Mouse (Mus musculus) heart, postnatal 0 days (tissue): ENCODE results near the gene Gm21119. TPM values are rescaled to one million over a fixed set of nuclear protein-coding genes. Genes with fewer than 3 reads are reported as not detected.
"Not testable (repeated sequence)": the region's sequence is repeated elsewhere in the genome, so short reads cannot be mapped to it uniquely, and the experiment has no call there.

Source experiments
- ATAC-seq: fragments of 200-750 bp; cut with Nextera tagmentation; 2 replicates; pipeline ENCODE4 v1.8.0; 2017; ENCODE audit warnings: low read depth, moderate number of reproducible peaks, moderate library complexity; ENCODE audit not compliant: insufficient read depth
- DNase-seq: peaks from one replicate; pipeline ENCODE4 v3.0.0-alpha.2; 2016; ENCODE audit warnings: low spot score
- H3K27ac ChIP-seq: fragments of 300-500 bp; sonication (generic); 2 replicates; pipeline ENCODE4 v1.5.1; 2014; ENCODE audit warnings: low read depth, mild to moderate bottlenecking
- H3K27me3 ChIP-seq: fragments of 300-500 bp; sonication (generic); 2 replicates; pipeline ENCODE4 v1.6.1; 2014; ENCODE audit warnings: low read length, mixed read lengths; ENCODE audit not compliant: control insufficient read depth, insufficient read depth
- H3K36me3 ChIP-seq: fragments of 300-500 bp; sonication (generic); replicated peaks from 2 replicates; pipeline ENCODE4 v1.6.1; 2014; ENCODE audit warnings: low read length, mixed read lengths; ENCODE audit not compliant: control insufficient read depth, insufficient read depth
- H3K4me1 ChIP-seq: fragments of 300-500 bp; sonication (generic); 2 replicates; pipeline ENCODE4 v1.6.1; 2014; ENCODE audit warnings: antibody characterized with exemption; ENCODE audit not compliant: control insufficient read depth, insufficient read depth
- H3K4me2 ChIP-seq: fragments of 300-500 bp; sonication (generic); 2 replicates; pipeline ENCODE4 v1.6.1; 2014; ENCODE audit warnings: low read depth, mild to moderate bottlenecking, low read length, moderate library complexity
- H3K4me3 ChIP-seq: fragments of 300-500 bp; sonication (generic); 2 replicates; pipeline ENCODE4 v1.5.1; 2014; ENCODE audit warnings: low read depth, low read length
- H3K9ac ChIP-seq: fragments of 300-500 bp; sonication (generic); replicated peaks from 2 replicates; pipeline ENCODE4 v1.6.1; 2014; ENCODE audit warnings: low read depth, low read length, mixed read lengths
- H3K9me3 ChIP-seq: fragments of 300-500 bp; sonication (generic); replicated peaks from 2 replicates; pipeline ENCODE4 v1.6.1; 2016; ENCODE audit warnings: low read length; ENCODE audit not compliant: control insufficient read depth
- WGBS: fragments of 180-500 bp; shearing (Covaris S2); extraction: QIAGEN DNeasy Blood & Tissue Kit; methylation state at CpG from one replicate; pipeline ENCODE4 v1.1.7; 2014; 5-methylcytosine and 5-hydroxymethylcytosine counted together
- polyA plus RNA-seq: library from polyadenylated mRNA; unstranded; fragments of >200 nt; fragmentation: Nextera tagmentation; extraction: Ambion mirVana; gene quantifications from 2 replicates; pipeline ENCODE4 v1.2.1, GENCODE M21; 2015
- total RNA-seq: library from RNA; depleted of rRNA; stranded (reverse); fragments of >200 nt; gene quantifications from 2 replicates; pipeline ENCODE4 v1.2.3, GENCODE M21; 2014; ENCODE audit warnings: low replicate concordance

Gm21119 gene
- total and polyA plus RNA-seq, 2 experiments from 2014 or later = 0.34 TPM; not detected in 1

DNA sequence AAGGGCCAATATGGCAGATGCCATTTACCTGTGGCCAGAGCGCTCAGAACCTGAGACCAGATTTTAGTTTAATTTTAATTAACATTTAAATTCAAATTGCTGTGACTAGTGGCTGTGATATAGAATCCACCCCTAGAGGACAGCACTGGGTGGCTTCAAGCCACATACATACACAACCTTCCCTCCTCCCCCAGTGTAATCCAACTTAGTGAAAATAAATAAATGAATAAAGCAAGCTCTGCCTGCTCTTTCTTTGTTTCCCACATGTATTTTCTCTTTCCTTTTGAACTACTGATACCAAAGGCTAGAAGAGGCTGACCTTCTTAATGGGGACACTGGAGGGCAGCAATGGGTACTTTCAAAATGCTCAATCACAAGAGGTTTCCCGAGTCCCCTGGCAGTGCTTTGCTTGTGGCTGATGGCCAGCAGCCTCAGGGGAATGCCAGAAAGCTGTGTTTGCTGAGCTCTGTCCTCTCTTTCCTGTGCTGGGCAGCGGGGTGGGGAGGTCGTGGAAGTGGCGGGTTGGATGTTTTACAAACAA lies 21.9 kb upstream of the Gm21119 start:
- not testable (repeated sequence) for DNase-seq, H3K4me3 ChIP-seq, H3K9me3 ChIP-seq, H3K27ac ChIP-seq, ATAC-seq, H3K27me3 ChIP-seq, H3K36me3 ChIP-seq, H3K9ac ChIP-seq, H3K4me2 ChIP-seq, H3K4me1 ChIP-seq
- 8% methylated on average over 1 of the region's 5 CpGs for WGBS

DNA sequence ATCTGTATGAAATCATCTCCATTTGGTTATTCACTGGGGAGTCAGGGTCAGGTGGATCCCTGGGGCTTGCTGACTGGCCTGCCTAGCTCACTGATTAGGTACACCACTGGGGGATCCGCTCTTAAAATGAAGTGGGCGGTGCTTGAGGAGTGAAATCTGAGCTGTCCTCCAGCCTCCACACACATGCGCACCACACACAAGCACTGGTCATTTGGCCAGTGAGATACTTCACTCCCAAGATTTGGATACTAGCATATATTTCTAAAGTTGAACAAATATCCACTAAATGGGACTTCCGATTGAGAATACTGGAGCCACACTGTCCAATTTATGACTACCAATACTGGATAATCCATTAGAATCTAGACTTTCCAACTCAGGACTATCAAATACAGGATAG lies 20.9 kb upstream of the Gm21119 start:
- not testable (repeated sequence) for DNase-seq, H3K27ac ChIP-seq, H3K4me1 ChIP-seq, ATAC-seq, H3K36me3 ChIP-seq, H3K9me3 ChIP-seq, H3K27me3 ChIP-seq, H3K9ac ChIP-seq, H3K4me3 ChIP-seq, H3K4me2 ChIP-seq
- no CpG with 5 or more reads among the region's 4 CpGs for WGBS

DNA sequence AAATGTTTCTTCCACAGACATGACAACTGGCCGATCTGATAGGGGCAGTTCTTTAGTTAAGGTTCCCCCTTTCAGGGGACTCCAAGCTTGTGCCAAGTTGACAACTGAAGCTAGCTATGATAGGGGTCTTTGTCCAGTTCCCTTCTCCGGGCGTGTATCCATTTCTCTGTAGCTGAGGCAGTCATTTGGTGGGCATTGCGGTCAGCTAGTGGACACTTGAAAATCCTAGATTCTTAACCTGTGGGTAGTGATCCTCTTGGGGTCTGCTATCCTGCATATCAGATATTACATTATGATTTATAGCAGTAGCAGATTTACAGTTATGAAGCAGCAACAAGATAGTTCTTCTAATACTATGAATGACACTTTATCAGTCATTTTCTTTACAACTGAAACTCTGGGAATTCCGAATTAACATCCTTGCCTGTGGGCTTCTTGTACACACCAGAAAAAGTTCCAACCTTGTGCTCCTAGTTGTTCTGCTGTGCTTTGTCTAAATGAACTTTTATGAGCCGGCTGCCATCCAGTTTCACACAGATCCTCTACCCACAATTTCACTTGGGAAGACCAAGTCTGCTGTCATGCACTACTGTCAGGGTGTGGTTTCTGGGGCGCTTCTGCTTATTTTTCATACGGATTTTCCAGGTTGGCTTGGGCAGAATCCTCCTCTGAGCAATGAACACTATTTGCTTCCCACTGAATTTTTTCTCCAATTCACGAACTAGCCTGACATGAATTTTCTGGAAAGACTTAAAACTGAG lies 18.5 kb upstream of the Gm21119 start:
- not testable (repeated sequence) for H3K4me1 ChIP-seq, DNase-seq, H3K4me3 ChIP-seq, H3K9me3 ChIP-seq, ATAC-seq, H3K36me3 ChIP-seq, H3K9ac ChIP-seq, H3K27me3 ChIP-seq, H3K4me2 ChIP-seq, H3K27ac ChIP-seq
- 72% methylated on average over 5 of the region's 9 CpGs for WGBS

DNA sequence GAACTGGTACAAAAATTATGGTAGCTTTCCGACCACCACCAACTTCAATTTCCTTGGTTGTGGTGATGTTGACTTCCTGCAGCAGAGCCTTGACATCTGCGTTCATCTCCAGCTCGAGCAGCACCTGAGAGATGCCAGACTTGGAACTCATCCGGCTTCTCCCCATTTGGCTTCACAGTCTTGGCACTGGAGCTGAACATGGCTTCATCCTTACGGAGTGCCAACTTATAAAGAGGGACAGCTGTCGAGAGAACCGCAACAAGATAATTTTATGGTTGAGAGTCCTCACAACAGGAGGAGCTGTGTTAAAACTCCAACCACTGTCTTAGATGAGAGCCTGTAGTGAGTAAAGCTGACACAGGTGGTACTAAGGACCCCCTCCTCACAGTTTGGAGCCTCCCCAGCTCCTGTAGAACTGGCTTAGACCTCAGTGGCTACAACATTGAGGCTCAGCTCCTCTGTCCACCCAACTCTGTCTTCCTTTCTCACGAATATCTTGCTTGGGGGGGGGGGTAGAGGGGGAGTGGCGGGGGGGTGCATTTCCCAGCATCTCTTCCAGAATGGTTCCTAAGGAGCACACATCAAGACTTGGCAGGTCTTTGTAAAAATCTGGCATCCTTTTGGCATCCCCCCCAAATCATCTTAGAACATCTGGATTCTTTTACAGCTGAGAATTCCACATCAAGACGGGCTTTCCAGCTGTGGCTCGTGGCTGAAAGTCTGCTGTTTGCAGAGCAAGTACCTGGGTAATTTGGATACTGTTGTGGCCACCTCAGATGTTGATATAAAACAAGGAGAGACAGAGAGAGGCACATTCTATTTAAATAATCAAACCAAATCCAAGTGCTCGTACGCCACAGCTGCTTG lies 17.6 kb upstream of the Gm21119 start:
- not testable (repeated sequence) for H3K27me3 ChIP-seq, H3K36me3 ChIP-seq, H3K4me2 ChIP-seq, H3K27ac ChIP-seq, H3K4me1 ChIP-seq, H3K4me3 ChIP-seq, DNase-seq, H3K9ac ChIP-seq, H3K9me3 ChIP-seq
- ATAC-seq = peak; percentile 27; the same call in 1 of the 2 replicates
- 73% methylated on average over 9 of the region's 13 CpGs for WGBS

DNA sequence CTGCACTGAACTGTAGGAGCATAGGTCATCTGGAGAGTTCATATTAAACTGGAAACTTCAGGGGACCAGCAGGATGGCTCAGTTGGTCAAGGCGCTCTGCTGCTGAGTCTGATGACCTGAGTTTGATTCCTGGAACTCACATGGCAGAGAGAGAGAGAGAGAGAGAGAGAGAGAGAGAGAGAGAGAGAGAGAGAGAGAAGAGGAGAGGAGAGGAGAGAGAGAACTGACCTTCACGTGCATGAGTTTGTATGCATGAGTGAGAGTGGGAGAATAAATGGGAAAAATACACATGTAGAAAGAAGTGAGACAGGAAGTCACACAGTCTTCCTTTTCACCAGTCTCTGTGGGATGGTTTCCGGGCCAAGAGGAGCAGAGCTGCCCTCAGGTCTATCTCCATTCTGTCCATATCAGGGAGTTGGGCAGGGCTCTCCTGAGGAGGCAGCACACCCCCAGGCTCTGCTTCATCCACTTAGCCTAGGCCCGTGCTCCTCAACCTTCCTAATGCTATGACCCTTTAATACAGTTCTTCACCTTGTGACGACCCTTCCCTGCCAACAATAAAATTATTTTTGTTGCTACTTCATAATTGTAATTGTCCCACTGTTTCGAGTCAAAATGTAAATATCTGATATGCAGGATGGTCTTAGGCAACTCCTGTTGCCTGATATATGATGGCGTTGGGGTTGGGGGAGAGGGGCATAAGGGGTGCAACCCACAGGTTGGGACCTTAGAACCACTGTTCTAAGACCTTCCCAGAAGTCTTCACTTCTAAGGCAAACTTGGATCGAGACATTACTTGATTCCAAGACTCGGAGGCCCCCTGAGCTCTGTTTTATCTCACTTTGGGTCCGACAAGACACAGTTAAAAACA lies 16.2 kb upstream of the Gm21119 start:
- not testable (repeated sequence) for H3K4me3 ChIP-seq, H3K27ac ChIP-seq, H3K4me1 ChIP-seq, DNase-seq, H3K36me3 ChIP-seq, H3K4me2 ChIP-seq, H3K27me3 ChIP-seq, H3K9me3 ChIP-seq, H3K9ac ChIP-seq
- peak; percentile 44; the same call in 1 of the 2 replicates for ATAC-seq
- 73% methylated on average over 5 of the region's 10 CpGs for WGBS

DNA sequence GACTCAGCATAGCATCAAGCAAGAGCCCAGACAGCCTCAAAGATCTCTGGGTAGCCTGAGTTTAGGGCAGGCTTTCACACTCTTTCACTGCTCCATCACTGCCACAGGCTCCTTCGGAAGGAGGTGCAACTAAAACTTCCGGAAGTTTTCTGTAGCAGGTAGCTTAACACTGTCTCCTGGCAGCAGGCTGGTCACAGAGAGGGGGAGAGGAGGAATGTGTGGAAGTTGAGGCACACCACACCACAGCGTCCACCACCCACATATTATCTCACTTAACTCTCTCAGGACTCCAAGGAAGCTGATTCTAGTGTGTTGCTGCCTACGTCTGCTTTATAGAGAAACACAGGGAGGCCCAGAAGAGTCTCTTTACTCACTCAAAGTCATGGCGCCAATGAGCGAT lies 15.4 kb upstream of the Gm21119 start:
- not testable (repeated sequence) for H3K9ac ChIP-seq, ATAC-seq, H3K27ac ChIP-seq, DNase-seq, H3K27me3 ChIP-seq, H3K36me3 ChIP-seq, H3K4me2 ChIP-seq, H3K4me3 ChIP-seq, H3K4me1 ChIP-seq, H3K9me3 ChIP-seq
- WGBS = 72% methylated on average over 3 of the region's 6 CpGs

DNA sequence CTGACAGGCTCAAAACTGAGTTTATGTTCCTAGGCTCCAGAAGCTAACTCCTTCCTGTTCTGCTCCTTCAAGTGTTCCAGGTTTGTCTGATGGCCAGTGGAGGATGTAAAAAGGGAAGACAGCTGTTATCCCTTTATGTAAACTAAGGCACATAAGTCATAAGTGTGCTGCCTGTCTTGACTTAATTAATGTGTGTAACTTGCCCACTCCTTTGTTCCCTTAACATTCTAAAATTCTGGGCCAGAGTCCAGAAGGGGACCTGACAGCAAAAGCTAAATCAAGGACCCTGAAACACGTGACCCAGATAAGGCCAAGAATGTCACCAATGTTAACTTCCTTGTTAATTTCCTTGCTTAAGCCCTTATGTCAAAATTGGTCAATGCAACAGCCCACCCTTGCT lies 3.9 kb upstream of the Gm21119 start:
- not testable (repeated sequence) for DNase-seq, H3K27ac ChIP-seq, H3K4me1 ChIP-seq, H3K36me3 ChIP-seq, H3K4me2 ChIP-seq, H3K4me3 ChIP-seq, H3K9me3 ChIP-seq, H3K9ac ChIP-seq, H3K27me3 ChIP-seq, ATAC-seq
- no CpG with 5 or more reads among the region's 1 CpGs for WGBS

DNA sequence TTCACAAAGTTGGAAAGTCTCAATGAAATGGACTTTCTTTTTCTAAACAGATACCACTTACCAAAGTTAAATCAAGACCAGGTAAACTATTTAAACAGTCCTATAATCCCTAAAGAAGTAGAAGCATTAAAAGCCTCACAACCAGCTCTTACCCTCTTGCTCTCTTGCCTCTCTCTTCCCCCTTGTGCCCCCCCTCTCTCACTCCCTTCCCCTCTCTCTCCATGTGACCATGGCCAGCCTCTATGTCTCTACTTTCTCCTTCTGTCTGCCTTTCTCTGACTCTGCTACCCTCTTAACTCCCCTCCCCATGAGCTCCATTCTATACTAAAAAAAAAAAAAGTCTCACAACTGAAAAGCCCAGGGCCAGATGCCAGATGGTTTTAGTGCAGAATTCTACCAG lies 2.0 kb upstream of the Gm21119 start:
- H3K4me2 ChIP-seq, H3K36me3 ChIP-seq, H3K27ac ChIP-seq, H3K27me3 ChIP-seq, H3K9me3 ChIP-seq, ATAC-seq, H3K4me3 ChIP-seq, H3K4me1 ChIP-seq, DNase-seq, H3K9ac ChIP-seq: not testable (repeated sequence)
